Mouse (Mus musculus) hindbrain, postnatal 0 days (tissue): ENCODE measurements at regions not wholly inside any gene's neighbourhood (a gene's known extent, or its start where the extent isn't known, plus 50 kb on each side); places are given as distances from the start of the nearest gene placed in this dataset.

Experiments
- ATAC-seq: fragments of 200-750 bp; cut with Nextera tagmentation; 2 replicates; pipeline ENCODE4 v1.8.0; 2017; ENCODE audit warnings: mild to moderate bottlenecking, moderate TSS enrichment, moderate library complexity
- DNase-seq: peaks from one replicate; pipeline ENCODE4 v3.0.0-alpha.2; 2015; ENCODE audit warnings: low spot score
- H3K27ac ChIP-seq: fragments of 300-500 bp; sonication (generic); 2 replicates; pipeline ENCODE4 v1.5.1; 2014; ENCODE audit warnings: mild to moderate bottlenecking
- H3K27me3 ChIP-seq: fragments of 300-500 bp; sonication (generic); 2 replicates; pipeline ENCODE4 v1.6.1; 2014; ENCODE audit warnings: low read length, mixed read lengths; ENCODE audit not compliant: insufficient read depth
- H3K36me3 ChIP-seq: fragments of 300-500 bp; sonication (generic); 2 replicates; pipeline ENCODE4 v1.6.1; 2014; ENCODE audit warnings: low read length, mixed read lengths; ENCODE audit not compliant: insufficient read depth
- H3K4me1 ChIP-seq: fragments of 300-500 bp; sonication (generic); 2 replicates; pipeline ENCODE4 v1.6.1; 2014; ENCODE audit warnings: antibody characterized with exemption, low read length, mixed read lengths; ENCODE audit not compliant: insufficient read depth
- H3K4me2 ChIP-seq: fragments of 300-500 bp; sonication (generic); 2 replicates; pipeline ENCODE4 v1.6.1; 2014; ENCODE audit warnings: low read depth, mild to moderate bottlenecking, low read length, moderate library complexity, mixed read lengths
- H3K4me3 ChIP-seq: fragments of 300-500 bp; sonication (generic); 2 replicates; pipeline ENCODE4 v1.5.1; 2014; ENCODE audit warnings: low read length
- H3K9ac ChIP-seq: fragments of 300-500 bp; sonication (generic); replicated peaks from 2 replicates; pipeline ENCODE4 v1.6.1; 2014; ENCODE audit warnings: mild to moderate bottlenecking, low read length, moderate library complexity, mixed read lengths
- H3K9me3 ChIP-seq: fragments of 300-500 bp; sonication (generic); 2 replicates; pipeline ENCODE4 v1.6.1; 2016; ENCODE audit warnings: low read length, mixed read lengths
- CTCF ChIP-seq: IDR thresholded peaks from 2 replicates; pipeline ENCODE4 v1.5.1; 2016; ENCODE audit warnings: antibody characterized with exemption, control low read depth, low read depth
- WGBS: fragments of 180-500 bp; shearing (Covaris S2); extraction: QIAGEN DNeasy Blood & Tissue Kit; methylation state at CpG from one replicate; pipeline ENCODE4 v1.1.7; 2014; 5-methylcytosine and 5-hydroxymethylcytosine counted together

DNA sequence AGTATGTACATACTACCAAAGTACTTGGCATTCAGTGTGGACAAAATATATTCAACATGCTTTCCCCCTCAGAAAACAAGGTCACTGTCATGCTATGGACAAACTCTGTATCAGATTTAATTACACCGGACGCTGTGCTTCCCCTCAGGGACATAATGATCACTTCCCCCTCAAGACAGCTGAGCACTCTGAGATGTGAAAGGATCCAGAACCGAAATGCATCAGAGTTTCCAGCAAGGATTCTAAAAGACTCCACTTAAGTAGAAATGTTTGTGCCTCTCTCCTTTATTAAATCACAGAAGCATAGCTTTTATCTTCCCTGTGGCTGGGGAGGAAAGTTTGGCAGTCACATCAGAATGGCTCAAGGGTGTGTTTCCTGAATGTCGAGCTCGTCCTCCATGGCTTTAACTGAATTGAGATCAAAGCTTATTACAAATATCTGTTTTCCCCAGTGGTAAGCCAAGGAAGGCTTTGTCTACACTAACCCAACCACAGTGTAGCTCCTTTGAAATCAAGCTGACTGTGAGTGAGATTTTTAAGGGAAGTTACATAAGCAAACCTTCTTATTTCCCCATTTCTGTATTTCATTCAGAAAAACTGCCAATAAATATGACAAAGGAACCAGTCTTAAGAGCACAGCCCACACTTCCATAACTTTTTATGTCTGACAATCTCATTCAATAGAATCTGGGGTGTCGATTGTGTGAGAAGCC, 161.2 kb downstream of the Cth start:
- TF ChIP-seq CTCF: no peak
- H3K27me3 ChIP-seq: no peaks in the 10 kb centered on the region
- no peaks in the 10 kb centered on the region for H3K4me1 ChIP-seq
- 51% methylated on average over 6 of the region's 6 CpGs for WGBS
- no peak for DNase-seq
- no peaks in the 10 kb centered on the region for H3K9me3 ChIP-seq
- no peak overlapping the region for H3K4me2 ChIP-seq
- no peaks in the 10 kb centered on the region for H3K36me3 ChIP-seq
- ATAC-seq: no peak
- no peak overlapping the region for H3K9ac ChIP-seq
- no peak overlapping the region for H3K27ac ChIP-seq
- no peak overlapping the region for H3K4me3 ChIP-seq

- Histone ChIP-seq H3K9me3 (no peaks in the 10 kb centered on the region), H3K36me3 (no peaks in the 10 kb centered on the region), H3K27me3 (no peaks in the 10 kb centered on the region), H3K27ac (no peak overlapping the region), H3K9ac (no peak overlapping the region), H3K4me1 (no peaks in the 10 kb centered on the region), H3K4me3 (no peak overlapping the region), H3K4me2 (no peak overlapping the region)
- DNase-seq (no peak), ATAC-seq (no peak)
- 100% methylated on average over 1 of the region's 1 CpGs for WGBS
- TF ChIP-seq CTCF: no peak
These were observed 165.0 kb downstream of the Cth start for GRCm38 (mm10) chr3:157759856-157760255.

DNA sequence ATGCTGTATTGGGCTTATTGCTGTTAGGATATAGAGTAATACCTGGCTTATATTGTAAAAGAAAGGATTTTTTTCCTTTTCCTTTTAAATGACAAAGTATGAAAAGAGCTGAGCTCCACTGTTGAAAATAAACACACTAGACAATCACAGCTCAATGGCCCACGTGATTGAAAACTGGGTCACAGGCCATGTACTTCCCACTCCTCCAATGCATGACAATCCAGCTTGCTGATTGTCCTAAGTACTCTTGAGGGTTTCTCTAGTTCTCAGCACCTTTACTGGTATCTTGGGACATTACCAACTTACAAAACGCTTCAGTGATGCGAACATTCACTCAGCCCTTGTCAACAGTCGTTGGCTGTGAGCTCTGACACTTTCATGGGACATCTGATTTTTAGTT, 170.1 kb downstream of the Cth start:
- H3K27me3 ChIP-seq: no peaks in the 10 kb centered on the region
- WGBS: 83% methylated on average over 4 of the region's 4 CpGs
- no peak for TF ChIP-seq CTCF
- DNase-seq: no peak
- H3K4me1 ChIP-seq: no peaks in the 10 kb centered on the region
- no peak for ATAC-seq
- H3K36me3 ChIP-seq: no peaks in the 10 kb centered on the region
- no peaks in the 10 kb centered on the region for H3K9me3 ChIP-seq
- no peak overlapping the region for H3K27ac ChIP-seq
- H3K4me3 ChIP-seq: no peak overlapping the region
- no peak overlapping the region for H3K4me2 ChIP-seq
- H3K9ac ChIP-seq: no peak overlapping the region

DNA sequence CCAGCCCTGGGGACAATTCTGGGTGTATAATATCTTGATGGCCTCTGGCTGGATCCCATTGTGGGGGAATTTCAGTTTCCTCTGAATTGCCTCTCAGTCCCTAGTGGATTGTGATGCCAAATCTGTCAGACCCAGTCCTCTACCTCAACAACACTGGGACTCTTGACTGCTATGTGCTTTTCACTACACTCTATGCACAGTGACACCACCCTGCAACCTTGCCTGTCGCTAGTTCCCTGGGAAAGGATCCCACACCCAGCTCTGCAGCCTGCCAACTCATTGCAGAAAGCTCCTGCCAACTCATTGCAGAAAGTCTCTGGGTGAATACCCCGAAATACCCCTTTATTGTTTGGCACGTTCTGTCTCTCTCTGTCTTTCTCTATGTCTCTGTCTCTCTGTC, 174.6 kb downstream of the Cth start:
- H3K4me3 ChIP-seq: no peak overlapping the region
- 60% methylated on average over 3 of the region's 3 CpGs for WGBS
- no peak for DNase-seq
- H3K27me3 ChIP-seq: no peaks in the 10 kb centered on the region
- no peaks in the 10 kb centered on the region for H3K36me3 ChIP-seq
- no peaks in the 10 kb centered on the region for H3K4me1 ChIP-seq
- H3K27ac ChIP-seq: no peak overlapping the region
- no peak for ATAC-seq
- H3K9me3 ChIP-seq: no peaks in the 10 kb centered on the region
- H3K9ac ChIP-seq: no peak overlapping the region
- no peak overlapping the region for H3K4me2 ChIP-seq
- TF ChIP-seq CTCF: no peak

DNA sequence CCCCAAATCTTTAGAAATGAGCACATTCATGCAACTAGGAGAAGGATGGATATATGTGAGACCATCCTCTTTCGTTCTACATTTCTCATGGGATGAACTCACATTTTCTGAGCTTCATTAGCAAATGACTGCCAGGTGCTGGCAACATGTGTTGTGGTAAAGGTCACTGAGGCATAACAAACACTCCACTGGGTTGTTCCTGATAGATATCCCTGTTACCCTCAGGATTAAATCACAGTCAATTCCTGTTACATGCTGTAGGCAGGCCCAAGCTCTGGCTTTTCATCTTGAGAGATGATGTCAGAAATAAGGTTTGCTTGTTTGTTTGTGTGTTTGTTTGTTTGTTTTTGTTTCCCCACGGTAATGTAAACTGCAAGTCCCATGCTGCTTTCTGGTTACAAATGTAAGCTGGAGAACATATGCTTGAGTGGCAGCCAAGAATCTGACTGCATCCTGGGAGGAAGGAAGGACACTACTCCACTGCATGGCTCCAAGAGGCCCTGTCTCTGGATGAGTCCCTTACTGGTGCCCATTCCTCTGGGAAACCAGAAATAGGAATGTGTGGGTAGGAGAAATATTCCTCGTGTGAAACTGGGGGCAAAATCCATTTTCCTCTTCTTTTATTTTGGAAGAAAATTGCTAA, 176.4 kb downstream of the Cth start:
- DNase-seq: peak; percentile 31
- ATAC-seq: peak; percentile 69
- no peaks in the 10 kb centered on the region for H3K27me3 ChIP-seq
- no peak overlapping the region for H3K4me3 ChIP-seq
- WGBS: 50% methylated on average over 3 of the region's 3 CpGs
- H3K4me2 ChIP-seq: no peak overlapping the region
- no peaks in the 10 kb centered on the region for H3K4me1 ChIP-seq
- H3K9ac ChIP-seq: no peak overlapping the region
- H3K27ac ChIP-seq: peak overlapping the region; percentile 2; the same call in 1 of the 2 replicates
- TF ChIP-seq CTCF: no peak
- no peaks in the 10 kb centered on the region for H3K9me3 ChIP-seq
- no peaks in the 10 kb centered on the region for H3K36me3 ChIP-seq

DNA sequence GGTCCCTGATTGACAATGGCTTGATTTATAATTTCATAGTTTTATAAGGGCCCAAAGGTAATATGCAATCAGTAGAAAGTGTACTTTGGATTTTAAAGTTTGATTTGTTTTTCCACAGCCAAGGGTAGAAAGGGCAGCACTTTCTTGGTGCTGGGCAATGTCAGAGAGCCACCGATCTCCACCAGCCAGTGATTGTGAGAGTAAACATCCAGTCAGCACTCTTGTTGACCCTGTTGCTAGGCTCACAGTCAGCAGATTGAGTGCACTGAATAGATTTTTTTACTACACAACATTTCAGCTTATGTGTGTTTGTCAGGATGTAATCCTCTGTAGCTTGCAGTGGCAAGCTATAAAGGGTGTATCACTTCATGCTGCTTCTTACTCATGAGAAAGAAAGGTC, 176.3 kb downstream of the Ptger3 start:
- 88% methylated on average over 1 of the region's 1 CpGs for WGBS
- H3K9me3 ChIP-seq: no peaks in the 10 kb centered on the region
- H3K4me3 ChIP-seq: no peak overlapping the region
- no peak for DNase-seq
- H3K4me1 ChIP-seq: no peaks in the 10 kb centered on the region
- H3K36me3 ChIP-seq: no peaks in the 10 kb centered on the region
- ATAC-seq: no peak
- no peak overlapping the region for H3K4me2 ChIP-seq
- no peaks in the 10 kb centered on the region for H3K27me3 ChIP-seq
- no peak overlapping the region for H3K9ac ChIP-seq
- TF ChIP-seq CTCF: no peak
- H3K27ac ChIP-seq: no peak overlapping the region

- no peak overlapping the region for H3K4me2 ChIP-seq
- no peaks in the 10 kb centered on the region for H3K9me3 ChIP-seq
- no peak overlapping the region for H3K4me3 ChIP-seq
- no peaks in the 10 kb centered on the region for H3K27me3 ChIP-seq
- H3K36me3 ChIP-seq: no peaks in the 10 kb centered on the region
- no peak overlapping the region for H3K9ac ChIP-seq
- no peak for ATAC-seq
- WGBS: 96% methylated on average over 1 of the region's 1 CpGs
- H3K4me1 ChIP-seq: no peaks in the 10 kb centered on the region
- no peak for DNase-seq
- H3K27ac ChIP-seq: no peak overlapping the region
- no peak for TF ChIP-seq CTCF
These were observed 173.1 kb downstream of the Ptger3 start for GRCm38 (mm10) chr3:157739628-157740294.
